In the genomic region with DNA sequence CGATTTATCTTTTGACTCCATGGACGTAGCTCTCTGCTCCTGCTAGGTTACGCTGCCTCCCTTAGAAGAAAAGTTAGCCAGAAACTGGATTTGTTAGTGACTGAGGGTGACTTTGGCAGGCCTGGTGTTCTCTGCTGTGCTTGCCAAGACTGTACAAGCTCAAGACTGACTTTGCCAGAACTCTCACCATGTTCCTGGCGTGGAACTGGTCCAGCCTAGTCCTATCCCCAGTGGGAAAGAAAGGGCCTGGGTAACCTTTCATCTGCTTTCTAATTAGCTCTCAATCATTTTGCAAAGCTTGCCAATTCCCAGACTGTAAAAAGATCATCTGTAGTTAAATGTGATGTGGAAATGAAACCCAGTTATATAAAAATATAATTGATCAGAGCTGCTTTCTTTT, we compare ENCODE assay signal across 12 mouse cellular contexts. TPM values are rescaled to one million over a fixed set of nuclear protein-coding genes. Genes with fewer than 3 reads are reported as not detected.
DNase-seq lines count a peak whose midpoint lies in the region; ATAC-seq lines count a peak whose summit lies in the region.
"Had no signal": no experiment of that assay in that cellular context is flagged by ENCODE, and none has a peak within 500 bp of the region (broad histone marks: within the 10 kb centered on the region; RNA-seq: fewer than 3 reads in every experiment).

No protein-coding gene starts in this region.

- DNase-seq in adrenal gland, postnatal 14 days, result peak; percentile 52
- DNase-seq in adrenal gland, adult 8-10 months, result no peak
- peak; percentile 31 for DNase-seq in kidney, adult 18-20 months
- DNase-seq in MN1 (ENCODE audit: low spot score), result peak; percentile 8
- peak; percentile 62 to 70 for DNase-seq in cerebellum, postnatal 25 days
- no peak for DNase-seq in ovary, postnatal 14 days (ENCODE audit: low spot score)
- no peak for DNase-seq in embryo, embryonic 10.5 days (ENCODE audit: low spot score)
- DNase-seq: liver, embryonic 13.5 days had no signal

- H3K4me2 ChIP-seq in kidney, embryonic 15.5 days, result no peak overlapping the region
- H3K4me2 ChIP-seq: intestine, embryonic 15.5 days; liver, embryonic 13.5 days had no signal

- H3K9ac ChIP-seq in kidney, embryonic 15.5 days, result no peak overlapping the region
- H3K9ac ChIP-seq: intestine, embryonic 15.5 days; liver, embryonic 13.5 days had no signal

- 96% methylated on average over 4 of the region's 4 CpGs for WGBS in kidney, embryonic 15.5 days

- ATAC-seq in kidney, embryonic 15.5 days (replicated peaks; ENCODE audit: low FRiP score), result no peak
- ATAC-seq: intestine, embryonic 15.5 days; midbrain, embryonic 16.5 days had no signal

- peaks cover 91% of the 10 kb centered on the region for H3K36me3 ChIP-seq in kidney, embryonic 15.5 days

- no peaks in the 10 kb centered on the region for H3K4me1 ChIP-seq in kidney, embryonic 15.5 days
- H3K4me1 ChIP-seq: heart, embryonic 10.5 days; intestine, embryonic 15.5 days; liver, embryonic 13.5 days had no signal

- H3K27me3 ChIP-seq in kidney, embryonic 15.5 days, result no peaks in the 10 kb centered on the region
- H3K27me3 ChIP-seq: intestine, embryonic 15.5 days; liver, embryonic 13.5 days had no signal

- H3K9me3 ChIP-seq in kidney, embryonic 15.5 days (replicated peaks), result no peaks in the 10 kb centered on the region
- H3K9me3 ChIP-seq: heart, embryonic 10.5 days; intestine, embryonic 15.5 days; liver, embryonic 13.5 days had no signal

- no peak overlapping the region for H3K27ac ChIP-seq in kidney, embryonic 15.5 days
- H3K27ac ChIP-seq: heart, embryonic 10.5 days; intestine, embryonic 15.5 days; liver, embryonic 13.5 days had no signal

- no peak overlapping the region for H3K4me3 ChIP-seq in kidney, embryonic 15.5 days (replicated peaks)
- H3K4me3 ChIP-seq: heart, embryonic 10.5 days; intestine, embryonic 15.5 days; liver, embryonic 13.5 days had no signal

RNA-seq across cellular contexts. Expression of gene Ndc1, which starts 19.5 kb away (rescaled TPM):
- total RNA-seq in adrenal gland, postnatal 14 days (2021), result 15.1 and 15.9 TPM in 2 replicates
- 10 to 100 TPM in 3 of 4 experiments, 1 to 10 TPM in 1; 8.9 to 15.1 (median 11.9) TPM for total RNA-seq in adrenal gland, adult 8-10 months (2022)
- polyA plus RNA-seq in kidney, embryonic 15.5 days (2015; fragmentation: Nextera tagmentation; extraction: Ambion mirVana), result 37.5 and 38.1 TPM in 2 replicates

RNA-seq across cellular contexts. Expression of gene Glis1, which starts 47.4 kb away (rescaled TPM):
- 0.30 and 1.2 TPM in 2 replicates for total RNA-seq in adrenal gland, postnatal 14 days (2021)
- 1 to 10 TPM in 1 of 4 experiments, under 1 TPM in 3; 0.32 to 2.6 (median 0.79) TPM for total RNA-seq in adrenal gland, adult 8-10 months (2022)
- polyA plus RNA-seq in kidney, embryonic 15.5 days (2015; fragmentation: Nextera tagmentation; extraction: Ambion mirVana), result 5.0 and 6.4 TPM in 2 replicates

Comparison
In these comparisons a context has a peak if more than half of its experiments do, and no peak if none do; other contexts are left out.
1. DNase-seq: peak in adrenal gland, postnatal 14 days (single experiment), kidney, adult 18-20 months (single experiment), MN1 (single experiment) and cerebellum, postnatal 25 days (2 of 2); none in adrenal gland, adult 8-10 months (single experiment), ovary, postnatal 14 days (single experiment) and embryo, embryonic 10.5 days (single experiment).